Comparison of ENCODE assay signal across 8 mouse cellular contexts in genomic region chr15:73997197-73997940, GRCm38 (mm10).
DNase-seq lines count a peak whose midpoint lies in the region; ATAC-seq and TF ChIP-seq lines count a peak whose summit lies in the region.

No protein-coding gene starts in this region.

- no peak overlapping the region for H3K4me3 ChIP-seq in spleen, adult 2 months (ENCODE audit: extremely low read depth, insufficient read depth, insufficient read length)
- H3K4me3 ChIP-seq in forebrain, embryonic 16.5 days (replicated peaks; ENCODE audit: low read length), result no peak overlapping the region
- H3K4me3 ChIP-seq in layer of hippocampus, adult 2 months, result no peak overlapping the region

- peak; percentile 4; the same call in 1 of the 2 replicates for TF ChIP-seq CTCF in spleen, adult 2 months (IDR thresholded peaks at IDR 0.05; ENCODE audit: extremely low read depth, insufficient read depth, insufficient read length, insufficient replicate concordance)
- TF ChIP-seq CTCF in layer of hippocampus, adult 2 months (conservative IDR thresholded peaks at IDR 0.05), result peak; percentile 98

- ATAC-seq in forebrain, embryonic 16.5 days, result peak; percentile 54

- H3K36me3 ChIP-seq in spleen, adult 2 months (ENCODE audit: control insufficient read depth, insufficient read depth, low read length), result no peaks in the 10 kb centered on the region
- H3K36me3 ChIP-seq in forebrain, embryonic 16.5 days (ENCODE audit: control insufficient read depth, insufficient read depth), result no peaks in the 10 kb centered on the region

- TF ChIP-seq POLR2A in spleen, adult 2 months (IDR thresholded peaks at IDR 0.05; ENCODE audit: low read depth, low read length), result no peak

- H3K9ac ChIP-seq in forebrain, embryonic 16.5 days (replicated peaks; ENCODE audit: low read depth, low read length), result no peak overlapping the region

- H3K9me3 ChIP-seq in forebrain, embryonic 16.5 days (ENCODE audit: control insufficient read depth, low read length), result no peaks in the 10 kb centered on the region

- WGBS in spleen, adult 2 months, result 27% methylated on average over 17 of the region's 17 CpGs
- 25% methylated on average over 17 of the region's 17 CpGs for WGBS in forebrain, embryonic 16.5 days

- H3K4me1 ChIP-seq in spleen, adult 2 months (ENCODE audit: control insufficient read depth, insufficient read depth, insufficient read length), result no peaks in the 10 kb centered on the region
- H3K4me1 ChIP-seq in forebrain, embryonic 16.5 days (replicated peaks; ENCODE audit: control insufficient read depth, insufficient read depth, low read length), result peaks cover 15% of the 10 kb centered on the region

- no peak overlapping the region for H3K4me2 ChIP-seq in forebrain, embryonic 16.5 days (ENCODE audit: low read length)

- DNase-seq in spleen, adult 2 months (ENCODE audit: low read depth in 1 of 2, low spot score in 2 of 2), result no peak
- no peak for DNase-seq in spleen, postnatal 14 days (ENCODE audit: low spot score in 2 of 2)
- DNase-seq in cerebellum, adult 18-20 months, result peak; percentile 72 to 85
- DNase-seq in layer of hippocampus, adult 2 months (ENCODE audit: low spot score in 2 of 2), result peak; percentile 80 to 91
- DNase-seq in lung, postnatal 14 days, result peak; percentile 6
- peak; percentile 92 to 93 for DNase-seq in right cerebral cortex, adult 2 months (ENCODE audit: low spot score in 2 of 2)
- no peak for DNase-seq in spleen, postnatal 36 days (ENCODE audit: low spot score in 2 of 2)

- no peaks in the 10 kb centered on the region for H3K27me3 ChIP-seq in spleen, adult 2 months (ENCODE audit: control insufficient read depth, insufficient read depth, low read length)
- H3K27me3 ChIP-seq in forebrain, embryonic 16.5 days (replicated peaks; ENCODE audit: control insufficient read depth, insufficient read depth, low read length), result no peaks in the 10 kb centered on the region

- no peak overlapping the region for H3K27ac ChIP-seq in spleen, adult 2 months (ENCODE audit: insufficient read depth, low read length)
- peak overlapping the region; percentile 59; the same call in 1 of the 2 replicates for H3K27ac ChIP-seq in forebrain, embryonic 16.5 days (ENCODE audit: low read length)
- peak overlapping the region; percentile 73 for H3K27ac ChIP-seq in layer of hippocampus, adult 2 months

Comparison
In these comparisons a context has a peak if more than half of its experiments do, and no peak if none do; other contexts are left out.
1. DNase-seq: peak in cerebellum, adult 18-20 months (2 of 2), layer of hippocampus, adult 2 months (2 of 2), lung, postnatal 14 days (single experiment) and right cerebral cortex, adult 2 months (2 of 2); none in spleen, adult 2 months (0 of 2), spleen, postnatal 14 days (0 of 2) and spleen, postnatal 36 days (0 of 2).